Mouse (Mus musculus) bone marrow macrophage, adult 2 months (primary cell): ENCODE results near the gene Mtfmt.

Experiments
- CTCF ChIP-seq: IDR thresholded peaks from 2 replicates; pipeline ENCODE4 v1.5.1; 2012; ENCODE audit warnings: low read depth, mild to moderate bottlenecking, low read length, moderate library complexity
- POLR2A ChIP-seq: IDR thresholded peaks from 2 replicates; pipeline ENCODE4 v1.6.1; 2012; ENCODE audit warnings: mild to moderate bottlenecking, low read depth, low read length, borderline replicate concordance

- TF ChIP-seq POLR2A, result no peak
- no peak for TF ChIP-seq CTCF
Observed at GRCm38 (mm10) chr9:65458975-65459374, 23.4 kb downstream of the Mtfmt start.
